Mouse (Mus musculus): ENCODE results near the gene Ttc7b.

- TF ChIP-seq POLR2A (IDR thresholded peaks at IDR 0.05; ENCODE audit: borderline replicate concordance, extremely low read depth, insufficient read depth, insufficient read length, poor library complexity, severe bottlenecking) (no peak), CTCF (IDR thresholded peaks at IDR 0.05; ENCODE audit: borderline replicate concordance, extremely low read depth, insufficient read depth, insufficient read length) (no peak)
Measured at GRCm38 (mm10) chr12:100322225-100322624, 198.4 kb downstream of the Ttc7b start.

All from brain, embryonic 14.5 days (tissue).